Mouse (Mus musculus) lung, postnatal 0 days (tissue): ENCODE results near the gene Slc52a3. TPM values are rescaled to one million over a fixed set of nuclear protein-coding genes. Genes with fewer than 3 reads are reported as not detected.

Experiments used
- ATAC-seq: fragments of 200-750 bp; cut with Nextera tagmentation; 2 replicates; pipeline ENCODE4 v1.8.0; 2017; ENCODE audit warnings: moderate library complexity
- DNase-seq: peaks from one replicate; pipeline ENCODE4 v3.0.0-alpha.2; 2016; ENCODE audit warnings: low spot score
- H3K27ac ChIP-seq: fragments of 300-500 bp; sonication (generic); 2 replicates; pipeline ENCODE4 v1.5.1; 2014; ENCODE audit warnings: antibody characterized with exemption, mild to moderate bottlenecking, low read length, mixed read lengths
- H3K27me3 ChIP-seq: fragments of 300-500 bp; sonication (generic); replicated peaks from 2 replicates; pipeline ENCODE4 v1.6.1; 2014; ENCODE audit warnings: low read length, mixed read lengths; ENCODE audit not compliant: insufficient read depth
- H3K36me3 ChIP-seq: fragments of 300-500 bp; sonication (generic); 2 replicates; pipeline ENCODE4 v1.6.1; 2014; ENCODE audit warnings: low read length, mixed read lengths; ENCODE audit not compliant: insufficient read depth
- H3K4me1 ChIP-seq: fragments of 300-500 bp; sonication (generic); 2 replicates; pipeline ENCODE4 v1.6.1; 2014; ENCODE audit warnings: antibody characterized with exemption, low read depth, low read length, mixed read lengths; ENCODE audit not compliant: insufficient read depth
- H3K4me2 ChIP-seq: fragments of 300-500 bp; sonication (generic); replicated peaks from 2 replicates; pipeline ENCODE4 v1.6.1; 2014; ENCODE audit warnings: low read depth, mild to moderate bottlenecking, low read length, moderate library complexity, mixed read lengths
- H3K4me3 ChIP-seq: fragments of 300-500 bp; sonication (generic); 2 replicates; pipeline ENCODE4 v1.5.1; 2014; ENCODE audit warnings: low read depth, low read length
- H3K9ac ChIP-seq: fragments of 300-500 bp; sonication (generic); replicated peaks from 2 replicates; pipeline ENCODE4 v1.6.1; 2014; ENCODE audit warnings: low read depth, mild to moderate bottlenecking
- H3K9me3 ChIP-seq: fragments of 300-500 bp; sonication (generic); 2 replicates; pipeline ENCODE4 v1.6.1; 2016; ENCODE audit warnings: low read length, mixed read lengths
- CTCF ChIP-seq: IDR thresholded peaks from 2 replicates; pipeline ENCODE4 v1.5.1; 2016; ENCODE audit warnings: antibody characterized with exemption, mild to moderate bottlenecking
- EP300 ChIP-seq: IDR thresholded peaks from 2 replicates; pipeline ENCODE4 v1.6.1; 2016; ENCODE audit warnings: antibody characterized with exemption, mild to moderate bottlenecking, control low read depth
- WGBS: fragments of 180-500 bp; shearing (Covaris S2); extraction: QIAGEN DNeasy Blood & Tissue Kit; methylation state at CpG from one replicate; pipeline ENCODE4 v1.1.7; 2014; 5-methylcytosine and 5-hydroxymethylcytosine counted together
- polyA plus RNA-seq: library from polyadenylated mRNA; unstranded; fragments of >200 nt; fragmentation: Nextera tagmentation; extraction: Ambion mirVana; gene quantifications from 2 replicates; pipeline ENCODE4 v1.2.1, GENCODE M21; 2015

Slc52a3 gene
- polyA plus RNA-seq, 1 experiment from 2014 or later = 26.0 TPM

GRCm38 (mm10) chr2:151978494-151978893 is 17.8 kb upstream of the Slc52a3 start:
- Histone ChIP-seq H3K27me3 (no peaks in the 10 kb centered on the region), H3K4me2 (peak overlapping the region; percentile 14; the same call in 1 of the 2 replicates), H3K4me3 (no peak overlapping the region), H3K27ac (no peak overlapping the region), H3K36me3 (no peaks in the 10 kb centered on the region), H3K9me3 (no peaks in the 10 kb centered on the region), H3K9ac (no peak overlapping the region), H3K4me1 (peaks cover 31% of the 10 kb centered on the region; the same call in 1 of the 2 replicates)
- ATAC-seq (no peak), DNase-seq (no peak)
- WGBS = 73% methylated on average over 6 of the region's 6 CpGs
- TF ChIP-seq EP300 (no peak), CTCF (no peak)

GRCm38 (mm10) chr2:151979470-151980354 is 16.6 kb upstream of the Slc52a3 start, which contains the start of gene Fam110a:
TSS of gene Fam110a (minus strand) at chr2:151980219.
- peak; percentile 95 for ATAC-seq
- H3K9me3 ChIP-seq = no peaks in the 10 kb centered on the region
- peaks cover 24% of the 10 kb centered on the region; the same call in 1 of the 2 replicates for H3K4me1 ChIP-seq
- peak within 1 kb of the TSS; percentile 77 for H3K27ac ChIP-seq
- TF ChIP-seq EP300 = peak; percentile 73
- no peak for TF ChIP-seq CTCF
- H3K36me3 ChIP-seq = no peaks in the 10 kb centered on the region
- WGBS = under 1% methylated on average over 44 of the region's 46 CpGs
- DNase-seq = peak; percentile 96
- H3K27me3 ChIP-seq = no peaks in the 10 kb centered on the region
- H3K4me3 ChIP-seq = peak within 1 kb of the TSS; percentile 61
- peak within 1 kb of the TSS; percentile 59 for H3K9ac ChIP-seq
- peak within 1 kb of the TSS; percentile 90 for H3K4me2 ChIP-seq

- Histone ChIP-seq H3K4me1 (peaks cover 23% of the 10 kb centered on the region; the same call in 1 of the 2 replicates), H3K4me2 (peak overlapping the region; percentile 90), H3K4me3 (peak overlapping the region; percentile 61; the same call in 1 of the 2 replicates), H3K27ac (0 out of 2 replicates have a peak overlapping the region, but pooled peaks have one; percentile 28), H3K9me3 (no peaks in the 10 kb centered on the region), H3K27me3 (no peaks in the 10 kb centered on the region), H3K36me3 (no peaks in the 10 kb centered on the region), H3K9ac (no peak overlapping the region)
- ATAC-seq (no peak), DNase-seq (no peak)
- TF ChIP-seq EP300 (no peak), CTCF (no peak)
- WGBS = 31% methylated on average over 3 of the region's 3 CpGs
Observed at GRCm38 (mm10) chr2:151980355-151980693, 16.0 kb upstream of the Slc52a3 start.

- ATAC-seq = no peak
- Histone ChIP-seq H3K27ac (no peak overlapping the region), H3K36me3 (no peaks in the 10 kb centered on the region), H3K9ac (no peak overlapping the region), H3K4me2 (no peak overlapping the region), H3K27me3 (no peaks in the 10 kb centered on the region), H3K4me1 (peaks cover 23% of the 10 kb centered on the region; the same call in 1 of the 2 replicates), H3K4me3 (no peak overlapping the region), H3K9me3 (no peaks in the 10 kb centered on the region)
- no peak for DNase-seq
- no peak for TF ChIP-seq EP300
- TF ChIP-seq CTCF = no peak
- 55% methylated on average over 6 of the region's 6 CpGs for WGBS
Observed at GRCm38 (mm10) chr2:151981268-151981667, 15.0 kb upstream of the Slc52a3 start.

- no peak for ATAC-seq
- H3K27ac ChIP-seq = no peak overlapping the region
- DNase-seq = no peak
- H3K4me2 ChIP-seq = no peak overlapping the region
- H3K36me3 ChIP-seq = no peaks in the 10 kb centered on the region
- no peak overlapping the region for H3K4me3 ChIP-seq
- no peak overlapping the region for H3K9ac ChIP-seq
- no peaks in the 10 kb centered on the region for H3K27me3 ChIP-seq
- H3K4me1 ChIP-seq = peaks cover 21% of the 10 kb centered on the region; the same call in 1 of the 2 replicates
- H3K9me3 ChIP-seq = no peaks in the 10 kb centered on the region
- TF ChIP-seq EP300 (no peak), CTCF (no peak)
Observed at GRCm38 (mm10) chr2:151982476-151982875, 13.8 kb upstream of the Slc52a3 start.

- Histone ChIP-seq H3K4me1 (peaks cover 12% of the 10 kb centered on the region; the same call in 1 of the 2 replicates), H3K27me3 (no peaks in the 10 kb centered on the region), H3K4me2 (no peak overlapping the region), H3K9me3 (no peaks in the 10 kb centered on the region), H3K36me3 (no peaks in the 10 kb centered on the region), H3K9ac (no peak overlapping the region), H3K4me3 (no peak overlapping the region), H3K27ac (no peak overlapping the region)
- ATAC-seq (no peak), DNase-seq (no peak)
- WGBS = 62% methylated on average over 9 of the region's 9 CpGs
- TF ChIP-seq CTCF = no peak
Observed at GRCm38 (mm10) chr2:151984019-151984418, 12.3 kb upstream of the Slc52a3 start.
